Mouse (Mus musculus) T-cell, adult 2 months (primary cell): ENCODE measurements at regions not wholly inside any gene's neighbourhood (a gene's known extent, or its start where the extent isn't known, plus 50 kb on each side); places are given as distances from the start of the nearest gene placed in this dataset.
A peak's percentile ranks its signal among the peaks of the same experiment; 100 is the strongest.
"Not testable (repeated sequence)": the region's sequence is repeated elsewhere in the genome, so short reads cannot be mapped to it uniquely, and the experiment has no call there.

Experiments used
- DNase-seq: peaks from one replicate; pipeline ENCODE4 v3.0.0; 2022; ENCODE audit warnings: low spot score

- DNase-seq: peak; percentile 26
These were observed 168.1 kb upstream of the Arhgap18 start for GRCm38 (mm10) chr10:26585106-26585505.

- not testable (repeated sequence) for DNase-seq
These were observed 146.1 kb upstream of the Arhgap18 start for GRCm38 (mm10) chr10:26607081-26607480.

- DNase-seq: no peak
These were observed 142.0 kb upstream of the Arhgap18 start for GRCm38 (mm10) chr10:26611246-26611645.

GRCm38 (mm10) chr10:26630196-26630760, 122.9 kb upstream of the Arhgap18 start:
- no peak for DNase-seq

- no peak for DNase-seq
These were observed 121.0 kb upstream of the Arhgap18 start for GRCm38 (mm10) chr10:26632266-26632665.

- DNase-seq: no peak
These were observed 115.8 kb upstream of the Arhgap18 start for GRCm38 (mm10) chr10:26637459-26637858.

- DNase-seq: no peak
These were observed 115.2 kb upstream of the Arhgap18 start for GRCm38 (mm10) chr10:26638056-26638455.

GRCm38 (mm10) chr10:26639118-26639517, 114.1 kb upstream of the Arhgap18 start:
- DNase-seq: no peak

GRCm38 (mm10) chr10:26653103-26653502, 100.1 kb upstream of the Arhgap18 start:
- no peak for DNase-seq

GRCm38 (mm10) chr10:26664270-26664669, 89.0 kb upstream of the Arhgap18 start:
- DNase-seq: no peak

GRCm38 (mm10) chr10:26679500-26680227, 73.6 kb upstream of the Arhgap18 start:
- no peak for DNase-seq

- DNase-seq: no peak
These were observed 58.5 kb upstream of the Arhgap18 start for GRCm38 (mm10) chr10:26694761-26695160.

- DNase-seq: peak; percentile 1
These were observed 57.8 kb upstream of the Arhgap18 start for GRCm38 (mm10) chr10:26695212-26695933.
